Mouse (Mus musculus) MEL-GATA-1-ER (cell line): ENCODE results near the gene Skil.
A peak's percentile ranks its signal among the peaks of the same experiment; 100 is the strongest.

Source experiments
- DNase-seq: peaks from one replicate; pipeline ENCODE4 v3.0.0-alpha.2; 2012; ENCODE audit warnings: low read depth; ENCODE audit errors: extremely low read depth

Gene Skil

GRCm38 (mm10) chr3:31094531-31095178 lies at the start of gene Skil:
Gene Skil, plus strand, starts transcription at chr3:31095058.
- peak; percentile 68 for DNase-seq

- DNase-seq, result no peak
These were observed 47.6 kb upstream of the Skil start for GRCm38 (mm10) chr3:31047263-31047662.

GRCm38 (mm10) chr3:31049087-31049486 lies 45.8 kb upstream of the Skil start:
- DNase-seq, result no peak

DNA sequence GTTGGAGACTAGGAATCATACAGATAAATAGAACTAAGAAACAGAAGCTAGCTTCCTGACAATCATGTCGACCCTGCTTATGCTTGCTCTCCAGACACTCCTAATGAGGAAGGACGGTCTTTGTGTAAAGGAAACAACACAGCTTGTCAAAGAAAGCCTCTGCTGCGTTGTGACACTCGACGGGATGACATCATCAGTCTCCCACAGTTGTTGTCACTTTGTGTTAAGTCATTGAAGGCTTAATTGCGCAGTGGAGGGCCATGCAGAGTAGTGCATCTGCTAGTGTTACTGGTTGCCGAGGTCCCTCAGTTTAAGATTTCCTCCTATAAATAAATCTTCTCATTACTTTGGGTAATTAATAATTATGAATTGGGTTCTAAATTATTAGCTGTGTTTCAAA lies 44.5 kb upstream of the Skil start:
- no peak for DNase-seq

DNA sequence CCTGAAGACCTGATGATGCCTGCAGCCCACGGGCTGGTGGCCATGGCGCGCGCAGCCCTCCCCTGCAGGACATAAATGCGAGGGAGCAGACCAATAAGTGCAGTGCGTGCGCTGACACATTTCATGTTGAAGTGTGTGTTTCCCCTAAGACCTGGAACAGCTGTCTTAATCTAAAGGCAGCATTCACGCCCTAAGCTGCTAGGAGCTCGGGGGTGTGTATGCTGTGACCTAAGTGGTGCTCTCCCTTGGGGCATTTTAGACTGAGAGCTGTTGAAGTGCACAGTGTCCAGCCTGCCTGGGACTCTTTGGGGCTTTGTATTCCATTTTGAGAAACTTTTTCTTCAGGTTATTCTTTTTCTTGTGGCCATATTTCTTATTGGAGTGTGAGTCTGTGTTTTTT lies 43.1 kb upstream of the Skil start:
- no peak for DNase-seq

- DNase-seq, result no peak
These were observed 41.7 kb upstream of the Skil start for GRCm38 (mm10) chr3:31053191-31053590.

GRCm38 (mm10) chr3:31054888-31055287 lies 40.0 kb upstream of the Skil start:
- no peak for DNase-seq

GRCm38 (mm10) chr3:31056047-31056650 lies 38.7 kb upstream of the Skil start:
- peak; percentile 60 for DNase-seq

DNA sequence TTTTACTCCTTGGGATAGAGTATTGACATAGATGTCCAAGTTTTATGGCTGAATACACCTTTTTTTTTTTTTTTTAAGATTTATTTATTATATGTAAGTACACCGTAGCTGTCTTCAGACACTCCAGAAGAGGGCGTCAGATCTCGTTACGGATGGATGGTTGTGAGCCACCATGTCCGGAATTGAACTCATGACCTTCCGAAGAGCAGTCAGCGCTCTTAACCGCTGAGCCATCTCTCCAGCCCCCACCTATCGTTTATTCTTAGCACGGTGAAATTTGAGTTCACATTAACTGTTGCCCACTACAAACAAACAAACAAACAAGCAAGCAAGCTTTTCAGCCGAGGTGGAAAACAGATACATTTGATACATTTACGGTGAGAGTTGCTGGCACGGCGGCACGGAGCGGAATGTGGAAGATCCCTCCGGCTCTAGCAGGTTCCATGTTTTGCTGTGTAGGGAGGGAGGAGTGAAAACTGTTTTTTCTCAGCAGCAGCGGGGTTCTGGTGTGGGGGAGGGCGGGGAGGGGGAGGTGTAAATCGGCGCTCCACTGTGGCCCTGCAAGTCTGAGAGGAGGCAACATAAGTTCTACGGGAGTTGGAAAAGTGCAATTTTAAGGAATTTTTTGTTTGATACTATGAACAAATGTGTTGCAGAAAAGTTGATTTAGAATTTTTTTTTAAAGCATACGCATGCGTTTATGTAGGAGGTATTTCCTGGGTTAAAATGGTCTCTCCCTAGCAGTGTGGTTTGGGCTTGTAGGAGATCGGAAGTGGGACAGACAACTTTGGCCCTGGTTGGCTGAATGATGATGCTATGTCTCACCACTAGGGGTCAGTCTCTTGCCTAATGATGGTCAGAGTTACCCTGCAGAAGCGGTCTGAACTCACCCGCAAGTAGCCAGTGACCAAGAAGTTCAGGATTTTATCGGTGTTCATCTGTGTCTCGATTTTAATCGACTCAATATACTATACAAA lies 37.9 kb upstream of the Skil start:
- peak; percentile 91 for DNase-seq

DNA sequence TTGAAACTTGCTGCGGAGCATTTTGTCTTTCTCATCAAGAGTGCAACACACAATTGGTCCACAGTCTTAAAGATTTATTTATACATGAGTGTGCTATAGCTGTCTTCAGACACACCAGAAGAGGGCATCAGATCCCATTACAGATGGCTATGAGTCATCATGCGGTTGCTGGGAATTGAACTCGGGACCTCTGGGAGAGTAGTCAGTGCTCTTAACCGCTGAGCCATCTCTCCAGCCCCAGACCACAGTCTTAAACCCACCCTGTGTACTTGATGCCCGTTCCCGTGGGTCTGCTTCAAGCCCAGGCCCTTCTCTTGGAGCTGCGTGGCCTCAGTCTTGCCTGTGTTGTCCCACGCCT lies 34.1 kb upstream of the Skil start:
- DNase-seq, result peak; percentile 50

DNA sequence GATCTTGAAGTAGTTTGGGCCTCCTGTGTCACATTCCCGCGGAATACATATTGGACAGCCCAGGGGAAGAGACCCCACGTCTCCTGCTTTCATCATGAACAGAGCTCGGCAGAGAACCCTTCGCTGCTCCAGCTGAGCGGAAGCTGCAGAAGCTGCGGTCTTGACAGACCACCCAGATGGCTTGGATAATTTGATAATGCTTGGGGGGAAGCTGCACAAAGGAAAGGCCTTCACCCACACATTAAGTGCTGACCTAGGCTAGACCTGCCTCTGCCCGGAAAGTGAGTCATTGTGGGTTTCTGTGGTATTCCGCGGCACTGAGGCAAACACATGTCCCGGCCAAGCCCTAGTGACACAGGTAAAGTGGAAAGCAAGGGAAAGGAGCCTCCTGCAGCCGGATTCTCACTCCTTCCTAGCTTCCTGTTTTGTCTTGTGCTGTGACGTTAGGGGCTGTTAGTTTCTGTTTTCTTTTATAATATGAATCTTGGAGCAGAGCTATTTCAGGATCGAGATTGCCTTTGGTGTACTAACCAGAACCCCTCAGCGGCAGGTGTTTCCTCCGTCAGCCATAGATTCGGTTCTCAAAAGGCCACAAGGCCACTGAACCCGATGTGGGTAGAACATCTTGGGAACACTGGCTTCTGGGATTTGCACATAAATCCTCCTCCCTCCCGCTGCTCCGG lies 33.6 kb upstream of the Skil start:
- DNase-seq, result peak; percentile 73

GRCm38 (mm10) chr3:31061786-31062120 lies 33.1 kb upstream of the Skil start:
- no peak for DNase-seq

- no peak for DNase-seq
These were observed 32.5 kb upstream of the Skil start for GRCm38 (mm10) chr3:31062325-31062724.

DNA sequence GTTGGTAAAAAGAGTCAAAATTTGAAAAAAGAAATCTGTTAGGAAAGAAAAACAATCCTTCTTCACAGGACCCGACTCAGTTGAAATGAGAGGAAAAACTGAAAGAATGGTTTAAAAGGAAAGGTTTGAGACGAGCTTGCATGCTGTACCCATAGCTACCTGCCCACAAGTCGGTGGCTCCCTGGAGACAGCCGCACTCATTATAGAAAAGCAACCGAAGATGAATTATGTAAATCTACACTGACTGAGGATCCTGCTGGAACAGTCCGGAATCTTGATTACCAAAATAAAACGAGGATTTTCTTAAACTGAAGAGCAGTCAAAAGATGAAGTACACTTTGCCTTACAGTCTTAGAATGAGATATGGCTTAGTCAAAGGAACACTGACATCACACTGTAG lies 26.4 kb upstream of the Skil start:
- DNase-seq, result no peak

- DNase-seq, result no peak
These were observed 23.1 kb upstream of the Skil start for GRCm38 (mm10) chr3:31071804-31072203.

DNA sequence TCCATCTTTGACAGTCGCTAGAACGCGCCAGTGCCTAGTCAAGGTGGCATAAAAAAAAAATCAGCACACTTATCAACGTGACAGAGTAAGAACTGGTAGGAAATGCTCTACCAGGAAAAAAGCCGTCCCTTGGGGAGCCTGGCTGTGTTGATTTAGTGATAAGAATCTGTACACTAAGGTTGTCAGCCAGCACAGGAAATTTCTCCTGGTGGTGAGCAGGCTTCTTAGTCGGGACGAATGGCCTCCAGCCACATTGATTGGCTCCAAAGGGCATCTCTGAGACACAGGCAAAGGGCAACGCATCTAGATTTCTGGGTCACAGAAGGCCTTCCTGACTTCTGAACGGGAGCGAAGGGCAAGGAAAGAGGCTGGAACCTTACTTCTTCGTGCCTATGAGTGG lies 19.1 kb upstream of the Skil start:
- DNase-seq, result no peak

- no peak for DNase-seq
These were observed 17.7 kb upstream of the Skil start for GRCm38 (mm10) chr3:31077068-31077703.

- DNase-seq, result no peak
These were observed 15.4 kb upstream of the Skil start for GRCm38 (mm10) chr3:31079450-31079849.

- DNase-seq, result no peak
These were observed 13.9 kb upstream of the Skil start for GRCm38 (mm10) chr3:31080791-31081502.

- DNase-seq, result no peak
These were observed 11.9 kb upstream of the Skil start for GRCm38 (mm10) chr3:31082838-31083506.
